Mouse (Mus musculus) heart, embryonic 12.5 days (tissue): ENCODE measurements around the gene Arhgef1. TPM values are rescaled to one million over a fixed set of nuclear protein-coding genes. Genes with fewer than 3 reads are reported as not detected.
A peak's percentile ranks its signal among the peaks of the same experiment; 100 is the strongest.

Experiments
- ATAC-seq: fragments of 200-750 bp; cut with Nextera tagmentation; 2 replicates; pipeline ENCODE4 v1.8.0; 2017; ENCODE audit warnings: moderate TSS enrichment, moderate library complexity; ENCODE audit not compliant: insufficient number of reproducible peaks, low FRiP score
- H3K27ac ChIP-seq: fragments of 300-500 bp; sonication (generic); 2 replicates; pipeline ENCODE4 v1.5.1; 2016; ENCODE audit warnings: mild to moderate bottlenecking, moderate library complexity; ENCODE audit not compliant: poor library complexity, severe bottlenecking
- H3K27me3 ChIP-seq: fragments of 300-500 bp; sonication (generic); replicated peaks from 2 replicates; pipeline ENCODE4 v1.6.1; 2016; ENCODE audit warnings: mild to moderate bottlenecking, moderate library complexity
- H3K36me3 ChIP-seq: fragments of 300-500 bp; sonication (generic); 2 replicates; pipeline ENCODE4 v1.6.1; 2016; ENCODE audit warnings: mild to moderate bottlenecking, moderate library complexity
- H3K4me1 ChIP-seq: fragments of 300-500 bp; sonication (generic); replicated peaks from 2 replicates; pipeline ENCODE4 v1.6.1; 2016; ENCODE audit warnings: mild to moderate bottlenecking
- H3K4me2 ChIP-seq: fragments of 300-500 bp; sonication (generic); 2 replicates; pipeline ENCODE4 v1.6.1; 2016; ENCODE audit warnings: mild to moderate bottlenecking, moderate library complexity
- H3K4me3 ChIP-seq: fragments of 300-500 bp; sonication (generic); 2 replicates; pipeline ENCODE4 v1.5.1; 2016; ENCODE audit warnings: mild to moderate bottlenecking
- H3K9ac ChIP-seq: fragments of 300-500 bp; sonication (generic); 2 replicates; pipeline ENCODE4 v1.6.1; 2016; ENCODE audit warnings: mild to moderate bottlenecking, moderate library complexity
- H3K9me3 ChIP-seq: fragments of 300-500 bp; sonication (generic); replicated peaks from 2 replicates; pipeline ENCODE4 v1.6.1; 2016; ENCODE audit warnings: mild to moderate bottlenecking, moderate library complexity
- WGBS: fragments of 180-500 bp; shearing (Covaris S2); methylation state at CpG from one replicate; pipeline ENCODE4 v1.1.7; 2016; 5-methylcytosine and 5-hydroxymethylcytosine counted together
- polyA plus RNA-seq: library from polyadenylated mRNA; unstranded; fragments of >200 nt; fragmentation: Nextera tagmentation; extraction: Ambion mirVana; gene quantifications from 2 replicates; pipeline ENCODE4 v1.2.1, GENCODE M21; 2016

Arhgef1 gene
- polyA plus RNA-seq, 1 experiment from 2014 or later, result 83.0 TPM

GRCm38 (mm10) chr7:24948774-24949173 is 46.1 kb downstream of the Arhgef1 start:
- Histone ChIP-seq H3K9ac (no peak overlapping the region), H3K4me2 (no peak overlapping the region), H3K36me3 (no peaks in the 10 kb centered on the region), H3K4me3 (no peak overlapping the region), H3K9me3 (no peaks in the 10 kb centered on the region), H3K27ac (no peak overlapping the region), H3K27me3 (peaks cover 100% of the 10 kb centered on the region), H3K4me1 (peaks cover 7% of the 10 kb centered on the region; the same call in 1 of the 2 replicates)
- no peak for ATAC-seq
- 4% methylated on average over 29 of the region's 29 CpGs for WGBS

- H3K27ac ChIP-seq, result no peak overlapping the region
- peak; percentile 33; the same call in 1 of the 2 replicates for ATAC-seq
- H3K9me3 ChIP-seq, result no peaks in the 10 kb centered on the region
- no peak overlapping the region for H3K4me3 ChIP-seq
- no peaks in the 10 kb centered on the region for H3K36me3 ChIP-seq
- WGBS, result 1% methylated on average over 8 of the region's 8 CpGs
- peaks cover 12% of the 10 kb centered on the region for H3K4me1 ChIP-seq
- peaks cover 100% of the 10 kb centered on the region for H3K27me3 ChIP-seq
- H3K9ac ChIP-seq, result no peak overlapping the region
- H3K4me2 ChIP-seq, result no peak overlapping the region
Measured at GRCm38 (mm10) chr7:24949958-24950623, 47.4 kb downstream of the Arhgef1 start.

- Histone ChIP-seq H3K36me3 (no peaks in the 10 kb centered on the region), H3K4me2 (peak overlapping the region; percentile 79), H3K27ac (no peak overlapping the region), H3K27me3 (peaks cover 85% of the 10 kb centered on the region), H3K9ac (peak overlapping the region; percentile 63; the same call in 1 of the 2 replicates), H3K4me3 (peak overlapping the region; percentile 51), H3K4me1 (peaks cover 15% of the 10 kb centered on the region), H3K9me3 (peaks cover 3% of the 10 kb centered on the region)
- ATAC-seq, result 0 out of 2 replicates have a peak, but pooled peaks have one; percentile 39
- under 1% methylated on average over 23 of the region's 24 CpGs for WGBS
Measured at GRCm38 (mm10) chr7:24953966-24954365, 51.3 kb downstream of the Arhgef1 start.

- peaks cover 15% of the 10 kb centered on the region for H3K4me1 ChIP-seq
- H3K4me3 ChIP-seq, result peak overlapping the region; percentile 51
- peaks cover 3% of the 10 kb centered on the region for H3K9me3 ChIP-seq
- 1% methylated on average over 24 of the region's 30 CpGs for whole genome bisulfite sequencing
- peak overlapping the region; percentile 79 for H3K4me2 ChIP-seq
- peak overlapping the region; percentile 63; the same call in 1 of the 2 replicates for H3K9ac ChIP-seq
- peaks cover 81% of the 10 kb centered on the region for H3K27me3 ChIP-seq
- ATAC-seq, result no peak
- H3K36me3 ChIP-seq, result no peaks in the 10 kb centered on the region
- no peak overlapping the region for H3K27ac ChIP-seq
Measured at GRCm38 (mm10) chr7:24954450-24954849, 51.7 kb downstream of the Arhgef1 start.

- H3K9ac ChIP-seq, result peak overlapping the region; percentile 52; the same call in 1 of the 2 replicates
- WGBS, result 4% methylated on average over 28 of the region's 33 CpGs
Measured at GRCm38 (mm10) chr7:24955226-24955625, 52.5 kb downstream of the Arhgef1 start.

GRCm38 (mm10) chr7:24964288-24964687 is 61.6 kb downstream of the Arhgef1 start:
- H3K36me3 ChIP-seq, result peaks cover 3% of the 10 kb centered on the region; the same call in 1 of the 2 replicates
- H3K4me1 ChIP-seq, result no peaks in the 10 kb centered on the region
- ATAC-seq, result no peak
- no peaks in the 10 kb centered on the region for H3K9me3 ChIP-seq
- H3K9ac ChIP-seq, result 0 out of 2 replicates have a peak overlapping the region, but pooled peaks have one; percentile 9
- H3K4me2 ChIP-seq, result no peak overlapping the region
- H3K27me3 ChIP-seq, result no peaks in the 10 kb centered on the region
- H3K27ac ChIP-seq, result no peak overlapping the region
- no peak overlapping the region for H3K4me3 ChIP-seq
- WGBS, result 59% methylated on average over 2 of the region's 2 CpGs

More at GRCm38 (mm10) chr7:24955226-24955625, 52.5 kb downstream of the Arhgef1 start:
- H3K27ac ChIP-seq, result no peak overlapping the region
- H3K9me3 ChIP-seq, result peaks cover 3% of the 10 kb centered on the region
- H3K4me3 ChIP-seq, result peak overlapping the region; percentile 51
- no peaks in the 10 kb centered on the region for H3K36me3 ChIP-seq
- ATAC-seq, result no peak
- peak overlapping the region; percentile 79 for H3K4me2 ChIP-seq
- peaks cover 73% of the 10 kb centered on the region for H3K27me3 ChIP-seq
- H3K4me1 ChIP-seq, result peaks cover 15% of the 10 kb centered on the region

- H3K9me3 ChIP-seq, result no peaks in the 10 kb centered on the region
- 8% methylated on average over 5 of the region's 5 CpGs for WGBS
- H3K9ac ChIP-seq, result no peak overlapping the region
- no peak overlapping the region for H3K4me3 ChIP-seq
- H3K36me3 ChIP-seq, result peaks cover 10% of the 10 kb centered on the region; the same call in 1 of the 2 replicates
- H3K27me3 ChIP-seq, result no peaks in the 10 kb centered on the region
- H3K4me2 ChIP-seq, result no peak overlapping the region
- no peak overlapping the region for H3K27ac ChIP-seq
- no peaks in the 10 kb centered on the region for H3K4me1 ChIP-seq
- no peak for ATAC-seq
Measured at GRCm38 (mm10) chr7:24964897-24965535, 62.3 kb downstream of the Arhgef1 start.

GRCm38 (mm10) chr7:24967966-24968365 is 65.3 kb downstream of the Arhgef1 start:
- no peak for ATAC-seq
- H3K9me3 ChIP-seq, result no peaks in the 10 kb centered on the region
- no peak overlapping the region for H3K4me3 ChIP-seq
- H3K9ac ChIP-seq, result no peak overlapping the region
- 78% methylated on average over 8 of the region's 8 CpGs for whole genome bisulfite sequencing
- H3K4me2 ChIP-seq, result no peak overlapping the region
- no peak overlapping the region for H3K27ac ChIP-seq
- no peaks in the 10 kb centered on the region for H3K27me3 ChIP-seq
- H3K36me3 ChIP-seq, result peaks cover 14% of the 10 kb centered on the region; the same call in 1 of the 2 replicates
- H3K4me1 ChIP-seq, result peaks cover 9% of the 10 kb centered on the region

- Histone ChIP-seq H3K4me1 (peaks cover 9% of the 10 kb centered on the region), H3K27me3 (no peaks in the 10 kb centered on the region), H3K9me3 (no peaks in the 10 kb centered on the region), H3K36me3 (peaks cover 14% of the 10 kb centered on the region; the same call in 1 of the 2 replicates), H3K4me2 (no peak overlapping the region), H3K4me3 (no peak overlapping the region), H3K27ac (no peak overlapping the region), H3K9ac (no peak overlapping the region)
- no peak for ATAC-seq
- WGBS, result 76% methylated on average over 6 of the region's 6 CpGs
Measured at GRCm38 (mm10) chr7:24968463-24968862, 65.8 kb downstream of the Arhgef1 start.

GRCm38 (mm10) chr7:24969805-24970204 is 67.1 kb downstream of the Arhgef1 start:
- no peak for ATAC-seq
- 74% methylated on average over 11 of the region's 12 CpGs for WGBS
- peaks cover 14% of the 10 kb centered on the region; the same call in 1 of the 2 replicates for H3K36me3 ChIP-seq
- no peak overlapping the region for H3K4me3 ChIP-seq
- H3K9me3 ChIP-seq, result no peaks in the 10 kb centered on the region
- no peak overlapping the region for H3K9ac ChIP-seq
- H3K4me2 ChIP-seq, result no peak overlapping the region
- H3K4me1 ChIP-seq, result peaks cover 9% of the 10 kb centered on the region
- no peak overlapping the region for H3K27ac ChIP-seq
- H3K27me3 ChIP-seq, result no peaks in the 10 kb centered on the region

GRCm38 (mm10) chr7:24970341-24970740 is 67.6 kb downstream of the Arhgef1 start:
- Histone ChIP-seq H3K36me3 (peaks cover 14% of the 10 kb centered on the region; the same call in 1 of the 2 replicates), H3K4me2 (no peak overlapping the region), H3K9me3 (no peaks in the 10 kb centered on the region), H3K27me3 (no peaks in the 10 kb centered on the region), H3K4me3 (no peak overlapping the region), H3K9ac (no peak overlapping the region), H3K4me1 (peaks cover 9% of the 10 kb centered on the region), H3K27ac (no peak overlapping the region)
- WGBS, result 96% methylated on average over 3 of the region's 3 CpGs
- no peak for ATAC-seq
